Mouse (Mus musculus) heart, postnatal 10 days (tissue): ENCODE results near the gene Thap3. TPM values are rescaled to one million over a fixed set of nuclear protein-coding genes. Genes with fewer than 3 reads are reported as not detected.

Source experiments
- DNase-seq, 2 experiments: peaks; one replicate each; pipeline ENCODE4 v3.0.0; 2021
- intact Hi-C: fragments of 180-260 bp; cut with DNase I; formaldehyde crosslinking; loops from one replicate; pipeline ENCODE4 v1.15.1; 2025
- total RNA-seq, 2 experiments: library from RNA; stranded (reverse); gene quantifications; 2 replicates each; pipeline ENCODE4 v1.2.3; 2021

The Thap3 gene
- total RNA-seq, 2 experiments from 2014 or later, result 10.3 to 12.5 TPM

GRCm38 (mm10) chr4:151986650-151987049 lies 2.1 kb downstream of the Thap3 start:
- peak in 1 of 2 experiments; percentile 7 for DNase-seq
- intact Hi-C loops, result no loop called here

- no peak for DNase-seq
These were observed 2.9 kb downstream of the Thap3 start for GRCm38 (mm10) chr4:151985886-151986285.

GRCm38 (mm10) chr4:151983560-151983959 lies 5.2 kb downstream of the Thap3 start:
- peak in 1 of 2 experiments; percentile 15 for DNase-seq
- intact Hi-C loops, result no loop called here

More at GRCm38 (mm10) chr4:151985886-151986285, 2.9 kb downstream of the Thap3 start:
- intact Hi-C loops, result no loop called here

- DNase-seq, result peak in 1 of 2 experiments; percentile 3
- intact Hi-C loops, result no loop called here
These were observed 5.8 kb downstream of the Thap3 start for GRCm38 (mm10) chr4:151983043-151983442.

GRCm38 (mm10) chr4:151981363-151981762 lies 7.4 kb downstream of the Thap3 start:
- peak; percentile 86 to 88 for DNase-seq
- intact Hi-C loops, result loop anchor here (1.0 to 2.0 kb wide), 2 partner anchors 55 to 115 kb away; no protein-coding TSS in a partner anchor

GRCm38 (mm10) chr4:151980699-151981098 lies 8.1 kb downstream of the Thap3 start:
- intact Hi-C loops, result loop anchor here (1.0 to 2.0 kb wide), 2 partner anchors 56 to 116 kb away; no protein-coding TSS in a partner anchor
- DNase-seq, result no peak

GRCm38 (mm10) chr4:151977748-151978147 lies 11.0 kb downstream of the Thap3 start:
- DNase-seq, result peak; percentile 87 to 94
- intact Hi-C loops, result no loop called here

- intact Hi-C loops, result no loop called here
- DNase-seq, result peak in 1 of 2 experiments; percentile 56
These were observed 13.4 kb downstream of the Thap3 start for GRCm38 (mm10) chr4:151975441-151975840.

GRCm38 (mm10) chr4:151972221-151972967 lies 16.4 kb downstream of the Thap3 start:
- DNase-seq, result peak in 1 of 2 experiments; percentile 71
- intact Hi-C loops, result no loop called here

GRCm38 (mm10) chr4:151968204-151968921 lies 20.4 kb downstream of the Thap3 start:
- intact Hi-C loops, result no loop called here
- no peak for DNase-seq

GRCm38 (mm10) chr4:151962817-151963216 lies 26.0 kb downstream of the Thap3 start:
- no peak for DNase-seq
- intact Hi-C loops, result no loop called here

GRCm38 (mm10) chr4:151960513-151960854 lies 28.3 kb downstream of the Thap3 start:
- intact Hi-C loops, result no loop called here
- peak; percentile 38 to 43 for DNase-seq

- DNase-seq, result no peak
- intact Hi-C loops, result no loop called here
These were observed 28.8 kb downstream of the Thap3 start for GRCm38 (mm10) chr4:151959849-151960512.

- DNase-seq, result no peak
- intact Hi-C loops, result no loop called here
These were observed 31.0 kb downstream of the Thap3 start for GRCm38 (mm10) chr4:151957584-151958315.

GRCm38 (mm10) chr4:151955791-151956190 lies 33.0 kb downstream of the Thap3 start:
- DNase-seq, result no peak
- intact Hi-C loops, result no loop called here

- intact Hi-C loops, result no loop called here
- no peak for DNase-seq
These were observed 35.6 kb downstream of the Thap3 start for GRCm38 (mm10) chr4:151953209-151953608.

- peak; percentile 39 to 60 for DNase-seq
- intact Hi-C loops, result no loop called here
These were observed 40.0 kb downstream of the Thap3 start for GRCm38 (mm10) chr4:151948497-151949471.

GRCm38 (mm10) chr4:151946211-151946610 lies 42.6 kb downstream of the Thap3 start:
- DNase-seq, result no peak
- intact Hi-C loops, result no loop called here

- DNase-seq, result no peak
- intact Hi-C loops, result no loop called here
These were observed 50.7 kb downstream of the Thap3 start for GRCm38 (mm10) chr4:151938089-151938488.
